Mouse (Mus musculus): ENCODE measurements around the gene Ttc7b. TPM values are rescaled to one million over a fixed set of nuclear protein-coding genes. Genes with fewer than 3 reads are reported as not detected.

The Ttc7b gene
- polyA plus RNA-seq, 1 experiment from 2014 or later: 6.3 TPM

GRCm38 (mm10) chr12:100537091-100537490 lies 16.5 kb upstream of the Ttc7b start:
- no peaks in the 10 kb centered on the region for H3K9me3 ChIP-seq
- H3K36me3 ChIP-seq: no peaks in the 10 kb centered on the region
- 0 out of 2 replicates have a peak, but pooled peaks cover 6% of the 10 kb centered on the region for H3K4me1 ChIP-seq (replicated peaks)
- H3K27me3 ChIP-seq: no peaks in the 10 kb centered on the region
- H3K4me2 ChIP-seq (replicated peaks): no peak overlapping the region
- WGBS: 90% methylated on average over 11 of the region's 11 CpGs
- no peak for ATAC-seq
- H3K27ac ChIP-seq: no peak overlapping the region
- no peak overlapping the region for H3K9ac ChIP-seq (replicated peaks)
- no peak overlapping the region for H3K4me3 ChIP-seq (replicated peaks)

- WGBS: 58% methylated on average over 12 of the region's 12 CpGs
These were observed 14.4 kb upstream of the Ttc7b start for GRCm38 (mm10) chr12:100535028-100535427.

DNA sequence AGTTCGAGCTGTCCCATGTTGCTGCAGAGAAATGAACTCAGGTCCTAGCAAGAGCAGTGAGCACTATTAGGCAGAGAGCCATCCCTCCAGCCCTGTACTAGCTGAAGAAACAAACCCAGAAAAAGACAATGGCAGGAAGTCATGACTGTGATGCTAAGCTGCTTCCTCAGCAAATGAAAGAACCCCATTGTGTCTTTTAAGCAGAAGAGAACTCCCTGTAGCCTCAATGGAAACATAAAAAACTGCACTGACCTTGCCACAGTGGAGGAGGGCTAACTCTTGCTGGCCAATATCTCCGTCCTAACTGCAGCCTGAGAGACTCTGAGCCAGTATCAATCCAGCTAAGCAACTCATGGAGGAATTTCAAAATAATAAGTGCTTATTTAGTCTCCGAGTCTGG lies 13.4 kb upstream of the Ttc7b start:
- Histone ChIP-seq H3K27me3 (no peaks in the 10 kb centered on the region), H3K27ac (no peak overlapping the region), H3K9me3 (no peaks in the 10 kb centered on the region), H3K4me1 (replicated peaks) (peaks cover 12% of the 10 kb centered on the region), H3K4me2 (replicated peaks) (no peak overlapping the region), H3K4me3 (replicated peaks) (no peak overlapping the region), H3K9ac (replicated peaks) (no peak overlapping the region), H3K36me3 (no peaks in the 10 kb centered on the region)
- 0 out of 2 replicates have a peak, but pooled peaks have one; percentile 14 for ATAC-seq
- WGBS: 42% methylated on average over 3 of the region's 3 CpGs

More at GRCm38 (mm10) chr12:100535028-100535427, 14.4 kb upstream of the Ttc7b start:
- no peak for ATAC-seq
- Histone ChIP-seq H3K4me3 (replicated peaks) (no peak overlapping the region), H3K27ac (no peak overlapping the region), H3K27me3 (no peaks in the 10 kb centered on the region), H3K4me2 (replicated peaks) (no peak overlapping the region), H3K4me1 (replicated peaks) (0 out of 2 replicates have a peak, but pooled peaks cover 6% of the 10 kb centered on the region), H3K9me3 (no peaks in the 10 kb centered on the region), H3K9ac (replicated peaks) (no peak overlapping the region), H3K36me3 (no peaks in the 10 kb centered on the region)

- WGBS: 81% methylated on average over 4 of the region's 4 CpGs
- H3K4me3 ChIP-seq (replicated peaks): no peak overlapping the region
These were observed 12.6 kb upstream of the Ttc7b start for GRCm38 (mm10) chr12:100533209-100533608.

GRCm38 (mm10) chr12:100531740-100532139 lies 11.1 kb upstream of the Ttc7b start:
- 87% methylated on average over 1 of the region's 1 CpGs for WGBS
- Histone ChIP-seq H3K4me3 (replicated peaks) (no peak overlapping the region), H3K4me1 (replicated peaks) (peaks cover 29% of the 10 kb centered on the region), H3K9me3 (no peaks in the 10 kb centered on the region), H3K9ac (replicated peaks) (no peak overlapping the region), H3K36me3 (no peaks in the 10 kb centered on the region), H3K4me2 (replicated peaks) (no peak overlapping the region), H3K27ac (no peak overlapping the region), H3K27me3 (no peaks in the 10 kb centered on the region)
- ATAC-seq: no peak

More at GRCm38 (mm10) chr12:100533209-100533608, 12.6 kb upstream of the Ttc7b start:
- H3K4me1 ChIP-seq (replicated peaks): peaks cover 16% of the 10 kb centered on the region
- no peaks in the 10 kb centered on the region for H3K36me3 ChIP-seq
- no peaks in the 10 kb centered on the region for H3K9me3 ChIP-seq
- no peak overlapping the region for H3K4me2 ChIP-seq (replicated peaks)
- no peaks in the 10 kb centered on the region for H3K27me3 ChIP-seq
- no peak for ATAC-seq
- no peak overlapping the region for H3K27ac ChIP-seq
- no peak overlapping the region for H3K9ac ChIP-seq (replicated peaks)

GRCm38 (mm10) chr12:100530871-100531270 lies 10.2 kb upstream of the Ttc7b start:
- H3K4me1 ChIP-seq (replicated peaks): peaks cover 29% of the 10 kb centered on the region
- no peaks in the 10 kb centered on the region for H3K27me3 ChIP-seq
- no peak for ATAC-seq
- no peaks in the 10 kb centered on the region for H3K9me3 ChIP-seq
- WGBS: 92% methylated on average over 5 of the region's 5 CpGs
- no peak overlapping the region for H3K27ac ChIP-seq
- H3K9ac ChIP-seq (replicated peaks): no peak overlapping the region
- H3K4me3 ChIP-seq (replicated peaks): no peak overlapping the region
- no peaks in the 10 kb centered on the region for H3K36me3 ChIP-seq
- no peak overlapping the region for H3K4me2 ChIP-seq (replicated peaks)

- Histone ChIP-seq H3K4me1 (replicated peaks) (peaks cover 29% of the 10 kb centered on the region), H3K9ac (replicated peaks) (no peak overlapping the region), H3K27me3 (no peaks in the 10 kb centered on the region), H3K27ac (no peak overlapping the region), H3K9me3 (no peaks in the 10 kb centered on the region), H3K4me2 (replicated peaks) (no peak overlapping the region), H3K36me3 (no peaks in the 10 kb centered on the region), H3K4me3 (replicated peaks) (no peak overlapping the region)
- ATAC-seq: no peak
- WGBS: 80% methylated on average over 5 of the region's 5 CpGs
These were observed 9.0 kb upstream of the Ttc7b start for GRCm38 (mm10) chr12:100529651-100530050.

DNA sequence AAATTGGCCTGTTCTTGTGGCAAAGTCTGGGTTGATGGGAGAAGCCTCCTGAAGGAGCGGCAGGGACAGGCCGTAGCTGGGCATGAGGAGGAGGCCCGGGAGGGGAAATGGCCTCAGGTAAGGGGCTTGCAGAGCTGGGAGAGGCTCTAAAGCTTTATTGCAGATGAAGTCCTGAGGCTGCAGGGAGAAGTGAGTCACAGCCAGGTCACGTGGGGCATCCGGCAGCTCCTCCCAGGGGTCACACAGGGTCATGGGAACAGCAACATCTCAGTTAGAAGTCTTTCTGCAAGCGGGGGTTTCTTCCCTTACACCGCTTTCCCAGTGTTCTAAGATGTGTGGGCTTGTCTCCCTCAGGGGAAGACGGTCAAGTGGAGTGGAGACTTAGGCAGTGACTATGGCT lies 8.5 kb upstream of the Ttc7b start:
- Histone ChIP-seq H3K27ac (no peak overlapping the region), H3K9ac (replicated peaks) (0 out of 2 replicates have a peak overlapping the region, but pooled peaks have one; percentile 39)
- WGBS: 32% methylated on average over 8 of the region's 8 CpGs

GRCm38 (mm10) chr12:100528246-100528645 lies 7.6 kb upstream of the Ttc7b start:
- Histone ChIP-seq H3K4me2 (replicated peaks) (peak overlapping the region; percentile 51), H3K4me3 (replicated peaks) (no peak overlapping the region), H3K9ac (replicated peaks) (no peak overlapping the region), H3K27ac (no peak overlapping the region), H3K9me3 (no peaks in the 10 kb centered on the region), H3K36me3 (no peaks in the 10 kb centered on the region), H3K4me1 (replicated peaks) (peaks cover 23% of the 10 kb centered on the region), H3K27me3 (no peaks in the 10 kb centered on the region)
- 0 out of 2 replicates have a peak, but pooled peaks have one; percentile 32 for ATAC-seq
- 75% methylated on average over 3 of the region's 3 CpGs for WGBS

More for the DNA sequence above, 8.5 kb upstream of the Ttc7b start:
- ATAC-seq: no peak
- Histone ChIP-seq H3K9me3 (no peaks in the 10 kb centered on the region), H3K4me1 (replicated peaks) (peaks cover 27% of the 10 kb centered on the region), H3K36me3 (no peaks in the 10 kb centered on the region), H3K27me3 (no peaks in the 10 kb centered on the region), H3K4me3 (replicated peaks) (no peak overlapping the region), H3K4me2 (replicated peaks) (no peak overlapping the region)

DNA sequence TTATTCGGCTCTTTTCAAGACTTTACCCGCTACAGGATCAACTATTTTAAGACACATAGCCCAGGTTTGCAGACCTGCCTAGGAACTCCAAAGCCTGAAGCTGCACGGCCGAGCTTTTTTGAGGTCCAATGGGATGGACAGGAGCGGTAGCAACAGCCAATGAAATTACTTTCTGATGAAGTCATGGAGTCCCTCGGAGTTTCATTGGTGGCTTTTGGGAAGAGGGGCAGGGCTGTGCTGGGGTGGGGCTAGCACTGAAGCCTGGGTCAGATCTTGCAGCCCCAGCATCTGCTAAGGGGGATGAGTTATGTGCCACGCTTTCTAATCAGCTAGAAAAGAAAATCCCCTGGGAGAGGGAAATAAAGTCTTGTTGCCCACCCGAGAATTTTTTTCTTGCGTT lies 7.1 kb upstream of the Ttc7b start:
- WGBS: 10% methylated on average over 9 of the region's 9 CpGs
- H3K4me1 ChIP-seq (replicated peaks): peaks cover 23% of the 10 kb centered on the region
- peak overlapping the region; percentile 22 for H3K4me3 ChIP-seq (replicated peaks)
- H3K9ac ChIP-seq (replicated peaks): no peak overlapping the region
- no peaks in the 10 kb centered on the region for H3K9me3 ChIP-seq
- peak; percentile 98 for ATAC-seq
- H3K27me3 ChIP-seq: no peaks in the 10 kb centered on the region
- H3K36me3 ChIP-seq: no peaks in the 10 kb centered on the region
- no peak overlapping the region for H3K27ac ChIP-seq
- peak overlapping the region; percentile 51 for H3K4me2 ChIP-seq (replicated peaks)

DNA sequence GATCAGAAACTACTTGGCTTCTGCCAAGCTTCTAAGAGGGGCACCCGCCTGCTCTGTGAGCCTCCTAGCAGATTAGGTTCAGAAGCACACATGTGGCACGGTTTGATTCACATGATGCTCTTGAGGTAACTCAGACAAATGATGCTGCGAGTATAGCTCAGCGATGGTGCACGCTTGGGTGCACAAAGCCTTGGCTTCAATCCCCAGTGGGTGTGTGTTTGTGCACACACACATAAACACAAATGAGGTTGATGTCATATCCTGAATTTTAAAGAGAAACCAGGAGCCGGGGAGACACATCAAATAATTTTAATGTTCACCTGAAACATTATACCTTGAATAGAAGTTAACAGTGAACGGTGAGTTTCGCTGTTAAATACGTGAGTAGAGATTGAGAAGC lies 6.6 kb upstream of the Ttc7b start:
- H3K9ac ChIP-seq (replicated peaks): no peak overlapping the region
- peaks cover 23% of the 10 kb centered on the region for H3K4me1 ChIP-seq (replicated peaks)
- 61% methylated on average over 9 of the region's 9 CpGs for WGBS
- peak overlapping the region; percentile 22 for H3K4me3 ChIP-seq (replicated peaks)
- no peaks in the 10 kb centered on the region for H3K27me3 ChIP-seq
- no peak overlapping the region for H3K27ac ChIP-seq
- ATAC-seq: peak; percentile 24; the same call in 1 of the 2 replicates
- H3K9me3 ChIP-seq: no peaks in the 10 kb centered on the region
- no peaks in the 10 kb centered on the region for H3K36me3 ChIP-seq
- H3K4me2 ChIP-seq (replicated peaks): peak overlapping the region; percentile 51

DNA sequence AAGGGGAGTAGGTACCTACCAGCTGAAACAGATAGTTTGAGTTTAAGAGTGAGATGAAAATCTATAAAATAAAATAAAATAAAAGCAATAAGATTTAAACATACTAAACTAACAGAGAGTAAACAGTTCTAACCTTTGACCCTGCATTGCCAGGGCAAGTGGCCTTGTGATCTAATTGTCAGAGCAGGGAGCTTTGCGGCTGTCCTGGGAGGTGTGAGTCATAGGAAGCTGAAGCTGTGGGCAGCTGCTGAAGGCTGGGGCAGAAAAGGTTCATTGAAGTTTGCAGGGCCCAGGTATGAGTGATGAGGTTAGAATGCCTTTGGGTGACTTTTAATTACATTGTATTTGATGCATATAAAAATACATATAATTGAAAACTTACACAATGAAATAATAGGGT lies 5.3 kb upstream of the Ttc7b start:
- WGBS: 76% methylated on average over 1 of the region's 1 CpGs
- H3K4me1 ChIP-seq (replicated peaks): peaks cover 25% of the 10 kb centered on the region
- no peak overlapping the region for H3K9ac ChIP-seq (replicated peaks)
- H3K9me3 ChIP-seq: no peaks in the 10 kb centered on the region
- no peak overlapping the region for H3K4me2 ChIP-seq (replicated peaks)
- no peak overlapping the region for H3K27ac ChIP-seq
- H3K4me3 ChIP-seq (replicated peaks): no peak overlapping the region
- H3K36me3 ChIP-seq: no peaks in the 10 kb centered on the region
- no peak for ATAC-seq
- no peaks in the 10 kb centered on the region for H3K27me3 ChIP-seq
